Mouse (Mus musculus) urinary bladder, postnatal 14 days (tissue): ENCODE results near the gene Dnah1.

ENCODE experiments used
- DNase-seq: peaks from one replicate; pipeline ENCODE4 v3.0.0; 2021; ENCODE audit warnings: low spot score

The Dnah1 gene

DNA sequence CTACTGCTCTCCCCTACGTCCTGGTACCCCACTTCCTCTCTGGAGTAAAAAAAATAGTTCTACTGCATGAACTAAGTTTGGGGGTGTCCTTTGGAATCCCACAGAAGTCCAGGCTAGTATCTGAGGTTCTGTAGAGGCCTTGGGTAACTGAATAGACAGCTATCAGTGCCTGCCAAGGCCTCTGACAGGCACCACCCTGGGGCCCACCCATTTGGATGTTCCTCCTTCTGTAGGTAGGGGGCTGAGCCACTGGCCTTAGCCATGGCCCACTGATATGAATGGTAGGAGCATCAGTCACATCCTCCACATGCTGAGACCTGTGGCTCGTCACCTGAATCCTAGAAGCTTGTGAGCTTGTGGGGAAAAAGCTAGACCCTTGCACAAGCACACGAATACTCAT lies 5.9 kb downstream of the Dnah1 start:
- DNase-seq, result no peak

DNA sequence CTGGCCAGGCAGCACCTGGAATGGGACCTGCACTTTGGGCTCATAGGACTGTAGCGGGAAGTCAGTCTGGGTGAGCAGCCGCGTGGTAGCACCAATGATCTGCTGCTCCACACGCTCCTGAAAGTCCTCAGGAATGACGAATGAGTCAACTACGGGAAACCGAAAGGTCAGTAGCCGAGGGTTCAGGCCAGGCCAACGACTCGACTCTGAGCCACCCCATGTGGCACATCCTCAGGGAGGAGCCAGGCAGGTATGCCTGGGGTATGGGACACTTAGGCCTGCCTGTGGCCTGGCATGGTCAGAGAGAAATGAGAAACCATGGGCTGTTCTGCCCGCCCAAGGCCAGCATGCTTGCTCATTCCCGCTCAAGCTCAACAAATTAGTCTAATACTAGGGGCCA lies 7.1 kb downstream of the Dnah1 start:
- no peak for DNase-seq

DNA sequence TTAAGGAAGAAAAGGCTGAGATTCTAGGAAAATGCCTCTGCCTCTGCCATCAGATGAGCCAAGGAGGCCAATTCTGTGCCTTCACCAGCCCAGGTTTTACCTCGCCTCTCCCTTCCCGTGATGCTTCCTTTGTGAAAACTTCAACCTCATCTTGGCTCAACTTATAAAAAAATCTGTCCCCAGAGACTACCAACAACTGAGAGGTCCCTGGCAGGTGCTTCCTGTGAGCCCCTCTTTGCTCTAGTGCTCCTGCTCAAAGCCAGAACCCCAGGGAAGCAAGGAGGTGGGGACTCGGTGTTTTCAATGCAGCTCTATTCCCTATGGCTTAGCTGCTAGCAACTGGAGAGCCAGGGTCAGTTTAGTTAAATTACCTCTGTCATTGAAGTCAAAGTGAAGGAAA lies 10.5 kb downstream of the Dnah1 start:
- no peak for DNase-seq

DNA sequence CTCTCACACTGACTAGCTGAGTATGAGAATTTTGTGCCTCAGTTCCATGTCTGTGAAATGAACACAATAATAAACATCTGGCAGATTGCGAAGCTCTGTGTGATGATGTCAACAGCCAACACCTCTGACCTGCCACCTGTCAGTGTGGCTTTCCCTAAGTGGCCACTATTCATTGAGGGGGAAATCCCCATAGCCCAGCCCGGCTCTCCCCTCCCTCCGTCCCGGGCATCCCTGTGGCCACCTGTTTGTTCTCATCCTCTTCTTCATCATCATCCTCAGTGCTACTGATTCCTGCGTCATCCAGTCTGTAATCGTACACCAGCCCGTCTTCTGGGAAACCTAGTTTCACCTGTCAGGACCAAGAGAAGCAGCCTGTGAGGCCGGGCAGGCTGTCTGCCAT lies 38.0 kb downstream of the Dnah1 start:
- DNase-seq, result no peak

DNA sequence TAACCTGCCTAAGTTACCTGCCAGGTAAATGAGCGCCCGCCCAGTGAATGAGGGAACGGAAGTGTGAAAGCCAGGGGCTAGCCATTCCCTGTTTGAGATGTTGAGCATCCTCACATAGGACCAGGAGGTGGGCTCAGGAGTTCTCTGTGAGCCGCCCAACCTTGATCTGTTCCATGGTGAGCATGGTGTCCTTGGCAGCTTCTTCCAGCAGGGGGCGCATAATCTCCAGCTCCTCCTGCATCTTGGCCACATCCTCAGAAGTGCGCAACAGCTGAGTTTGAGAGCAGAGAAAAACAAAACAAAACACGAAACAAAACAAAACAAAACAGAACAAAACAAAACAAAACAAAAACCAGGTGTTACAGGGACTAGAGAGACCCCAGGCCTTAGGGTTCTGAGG lies 51.5 kb downstream of the Dnah1 start:
- DNase-seq, result peak; percentile 77

DNA sequence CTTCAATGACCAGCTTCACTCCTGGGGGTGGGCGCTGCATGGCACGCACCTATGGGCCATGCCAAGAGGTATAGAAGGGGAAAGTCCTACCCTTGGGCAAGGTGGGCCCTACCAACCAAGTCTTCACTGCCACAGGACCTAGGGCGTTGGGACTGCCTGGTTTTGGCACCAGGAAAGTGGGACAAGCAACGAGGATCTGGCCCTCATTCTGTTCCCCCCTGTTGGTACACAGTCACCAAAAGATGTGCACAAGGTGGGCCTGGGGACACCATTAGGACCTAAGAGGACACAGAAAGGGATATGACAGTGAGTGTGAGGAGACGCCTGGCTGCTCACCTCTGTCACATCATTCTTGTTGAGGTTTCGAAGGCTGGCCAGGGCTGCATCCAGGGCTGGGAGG lies 52.6 kb downstream of the Dnah1 start:
- DNase-seq, result no peak

DNA sequence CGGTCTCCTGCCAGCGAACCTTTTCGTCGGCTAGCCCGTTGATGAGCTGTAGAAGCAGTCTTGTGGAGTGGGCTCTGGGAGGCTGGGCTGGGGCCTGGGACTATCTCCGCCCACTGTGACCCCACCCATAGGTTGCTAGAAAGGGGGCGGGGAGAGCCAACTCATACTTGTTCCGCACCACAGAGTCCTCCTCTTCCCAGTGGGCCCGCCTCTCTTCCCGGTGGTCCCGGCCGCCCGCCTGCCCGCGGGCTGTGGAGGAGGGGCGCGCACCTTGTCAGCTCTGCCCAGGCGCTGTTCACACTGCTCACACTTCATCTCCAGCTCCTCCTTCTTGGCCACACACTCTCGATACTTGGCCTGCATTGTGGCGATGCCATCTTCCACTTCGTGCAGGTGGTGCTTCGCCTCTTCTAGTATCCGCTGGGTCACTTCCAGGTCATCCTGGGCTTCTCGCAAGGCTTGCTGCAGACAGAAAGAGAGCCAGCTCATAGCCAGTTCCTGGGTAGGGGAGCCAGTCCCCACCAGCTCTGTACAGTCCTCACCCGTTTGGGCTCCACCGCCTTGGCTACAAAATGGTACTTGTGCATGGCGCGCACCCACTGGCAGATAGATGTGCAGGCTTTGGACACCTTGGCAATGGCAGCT lies 54.1 kb downstream of the Dnah1 start:
- peak; percentile 54 for DNase-seq

DNA sequence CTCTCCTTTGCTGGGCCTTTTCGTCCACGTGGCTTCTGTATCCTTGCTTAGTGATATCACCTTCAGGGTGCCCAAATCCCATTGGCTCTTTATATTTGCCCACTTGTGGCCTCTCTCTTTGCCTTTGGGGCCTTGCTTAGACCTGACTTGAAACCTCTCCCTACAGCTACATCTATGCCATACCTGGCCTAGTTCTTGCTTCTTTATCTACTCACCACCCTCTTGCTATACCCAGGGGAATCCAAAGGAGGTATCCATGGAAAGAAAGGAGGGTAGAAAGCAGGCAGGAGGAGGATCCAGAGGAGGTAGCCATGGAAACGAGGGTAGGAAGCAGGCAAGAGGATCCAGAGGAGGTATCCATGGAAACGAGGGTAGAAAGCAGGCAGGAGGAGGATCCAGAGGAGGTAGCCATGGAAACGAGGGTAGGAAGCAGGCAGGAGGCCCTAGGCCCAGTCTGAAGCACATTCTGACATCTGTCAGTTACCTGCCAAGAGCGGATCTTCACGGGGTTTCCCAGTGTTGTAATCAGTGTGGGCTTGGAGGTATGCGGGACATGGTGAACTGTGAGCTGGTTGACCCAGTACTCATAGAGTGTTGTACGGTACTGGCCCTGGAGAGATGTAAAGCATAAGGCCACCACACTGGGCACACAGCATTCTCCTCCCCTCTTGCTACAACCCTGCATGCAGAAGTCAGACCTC lies 55.2 kb downstream of the Dnah1 start:
- no peak for DNase-seq

DNA sequence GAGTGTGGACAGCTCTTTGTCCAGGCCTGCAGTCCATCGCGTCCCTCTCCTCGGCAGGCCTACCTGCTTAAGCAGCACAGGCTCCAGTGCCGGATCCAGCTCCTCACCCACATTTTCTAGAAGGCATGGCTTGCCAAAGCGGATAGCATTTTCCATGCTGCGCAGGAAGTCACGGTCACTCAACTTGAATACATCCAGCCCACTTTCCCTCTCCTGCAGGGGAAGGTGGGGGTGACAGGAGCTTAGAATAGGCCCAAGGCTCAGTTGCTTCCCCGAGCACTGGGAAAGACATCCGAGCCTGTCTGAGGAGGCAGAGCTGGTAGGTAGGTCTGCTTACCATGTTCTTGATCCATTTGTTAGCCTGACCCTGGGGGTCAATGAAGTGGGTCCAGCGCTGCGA lies 56.0 kb downstream of the Dnah1 start:
- no peak for DNase-seq

DNA sequence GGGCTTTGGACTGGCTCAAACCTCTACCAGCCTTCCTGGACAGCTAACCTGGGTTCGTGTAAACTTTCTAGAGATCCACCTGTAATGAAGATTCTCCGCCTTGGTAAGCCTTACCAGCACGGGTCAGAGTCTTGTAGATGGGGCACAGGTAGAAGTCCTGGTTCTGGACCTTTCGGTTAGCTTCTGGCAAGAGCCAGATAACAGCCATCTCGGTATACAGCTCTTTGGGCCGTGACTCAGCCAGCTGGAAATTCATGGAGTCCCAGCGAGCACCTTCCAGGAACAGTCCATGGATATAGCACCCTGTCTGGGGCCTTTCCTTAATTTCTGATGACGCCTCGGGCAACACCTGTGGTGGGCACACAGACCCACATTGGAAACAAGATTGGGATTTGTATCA lies 62.8 kb downstream of the Dnah1 start:
- DNase-seq, result no peak

DNA sequence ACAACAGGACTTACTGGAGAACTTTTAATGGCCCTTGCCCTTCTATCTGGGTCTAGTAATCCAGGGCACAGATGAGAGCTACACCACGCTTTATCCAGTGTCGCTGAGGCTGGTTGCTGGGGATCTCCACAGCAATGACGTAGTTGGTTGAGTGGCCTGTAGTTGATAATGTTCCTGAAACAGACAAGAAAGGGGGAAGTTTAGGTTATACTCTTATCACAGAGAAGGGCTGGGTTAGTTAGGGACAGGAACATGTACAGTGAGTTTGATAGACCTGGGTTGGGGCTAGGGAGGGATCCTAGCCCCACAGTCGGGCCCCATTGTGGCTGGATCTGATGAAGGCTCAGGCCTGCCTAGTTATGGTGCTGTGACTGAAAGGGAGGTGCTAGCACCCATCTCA lies 63.3 kb downstream of the Dnah1 start:
- no peak for DNase-seq

DNA sequence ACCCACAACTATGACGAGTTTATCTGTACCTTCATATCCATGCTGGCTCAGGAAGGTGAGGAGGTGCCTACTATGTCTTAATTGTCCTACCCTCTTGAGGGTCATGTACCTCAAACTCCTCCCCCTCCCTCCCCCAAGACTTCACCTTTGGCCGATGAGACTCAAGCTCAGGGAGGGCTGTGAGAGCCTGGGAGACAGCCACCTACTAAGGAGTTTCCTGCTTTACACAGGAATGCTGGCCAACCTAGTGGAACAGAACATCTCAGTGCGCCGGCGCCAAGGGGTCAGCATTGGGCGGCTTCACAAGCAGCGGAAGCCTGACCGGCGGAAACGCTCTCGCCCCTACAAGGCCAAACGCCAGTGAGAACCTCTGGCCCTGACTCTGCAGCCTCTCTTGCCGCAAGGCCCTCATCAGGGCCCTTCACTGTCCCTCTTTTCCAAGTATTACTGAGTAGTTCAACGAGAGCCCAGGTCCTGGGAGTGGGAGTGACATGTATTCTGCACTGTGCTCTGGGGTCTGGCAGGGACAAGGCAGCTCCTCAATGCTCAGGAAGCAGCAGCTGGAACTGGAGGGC lies 65.1 kb downstream of the Dnah1 start:
- no peak for DNase-seq

DNA sequence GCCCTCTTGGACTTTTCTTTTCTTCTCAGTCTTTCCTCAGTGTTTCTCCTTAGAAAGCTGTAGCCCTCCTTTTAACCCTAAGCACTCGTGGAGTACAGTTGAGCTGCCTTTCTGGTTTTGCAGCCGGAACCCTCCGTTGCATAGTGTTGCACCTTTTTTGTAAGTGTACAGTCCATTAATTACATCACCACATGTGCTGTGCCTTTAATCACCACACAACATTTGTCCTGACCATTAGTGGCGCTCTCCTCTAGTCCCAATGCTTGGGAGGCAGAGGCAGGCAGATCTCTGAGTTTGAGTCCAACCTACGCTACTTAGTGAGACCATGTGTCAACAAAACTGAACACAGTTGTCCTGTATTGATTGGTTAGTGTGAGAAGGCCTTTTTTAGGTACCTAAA lies 71.6 kb downstream of the Dnah1 start:
- no peak for DNase-seq

DNA sequence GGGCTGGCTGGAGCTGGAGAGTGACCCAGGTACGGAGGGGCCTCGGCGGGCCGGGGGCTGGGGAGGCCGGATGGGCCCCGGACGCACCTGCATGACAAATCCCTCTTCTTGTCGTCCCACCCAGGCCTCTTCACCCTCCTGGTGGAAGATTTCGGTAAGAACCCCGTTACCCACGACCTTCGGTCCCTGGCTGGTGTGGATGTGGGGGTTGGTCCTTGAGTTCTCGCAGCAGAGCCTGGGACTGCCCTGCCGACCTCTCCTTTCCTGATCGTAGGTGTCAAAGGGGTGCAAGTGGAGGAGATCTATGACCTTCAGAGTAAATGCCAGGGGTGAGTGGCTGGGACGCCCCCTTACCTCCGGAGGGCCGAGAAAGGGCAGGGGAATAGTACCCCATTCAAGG lies 72.1 kb downstream of the Dnah1 start:
- DNase-seq, result no peak

DNA sequence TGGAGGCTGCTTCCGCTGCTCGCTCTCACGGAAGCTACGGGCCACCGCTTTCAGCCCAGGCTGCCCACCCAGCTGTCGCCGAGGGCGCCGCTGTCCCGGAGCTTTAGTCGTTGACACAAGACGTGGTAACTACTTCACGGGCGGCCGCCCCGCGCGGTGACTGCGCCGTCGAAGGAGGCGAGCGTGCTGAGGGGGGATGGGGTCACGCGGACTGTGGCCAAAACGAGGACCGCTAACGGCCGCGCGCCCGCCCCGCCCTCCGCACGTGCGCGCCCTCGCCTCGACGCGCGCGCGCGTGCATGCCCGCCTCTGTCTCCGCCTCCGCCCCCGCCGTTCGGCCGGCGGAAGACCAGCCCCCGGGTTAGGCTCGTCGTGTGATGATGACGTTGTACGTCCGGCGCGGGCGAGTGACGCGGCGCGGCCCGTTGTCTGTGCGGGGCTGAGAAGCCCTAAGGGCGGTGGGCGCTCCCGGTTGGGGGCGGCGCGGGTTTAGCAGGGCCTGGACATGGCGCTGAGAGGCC lies 72.6 kb downstream of the Dnah1 start, which contains the start of the genes Phf7 and Bap1:
Gene Phf7 (minus strand): TSS at position 234 of the 521 bp plus-strand sequence.
Gene Bap1 (plus strand): TSS at position 367 of the 521 bp plus-strand sequence.
- peak; percentile 94 for DNase-seq

DNA sequence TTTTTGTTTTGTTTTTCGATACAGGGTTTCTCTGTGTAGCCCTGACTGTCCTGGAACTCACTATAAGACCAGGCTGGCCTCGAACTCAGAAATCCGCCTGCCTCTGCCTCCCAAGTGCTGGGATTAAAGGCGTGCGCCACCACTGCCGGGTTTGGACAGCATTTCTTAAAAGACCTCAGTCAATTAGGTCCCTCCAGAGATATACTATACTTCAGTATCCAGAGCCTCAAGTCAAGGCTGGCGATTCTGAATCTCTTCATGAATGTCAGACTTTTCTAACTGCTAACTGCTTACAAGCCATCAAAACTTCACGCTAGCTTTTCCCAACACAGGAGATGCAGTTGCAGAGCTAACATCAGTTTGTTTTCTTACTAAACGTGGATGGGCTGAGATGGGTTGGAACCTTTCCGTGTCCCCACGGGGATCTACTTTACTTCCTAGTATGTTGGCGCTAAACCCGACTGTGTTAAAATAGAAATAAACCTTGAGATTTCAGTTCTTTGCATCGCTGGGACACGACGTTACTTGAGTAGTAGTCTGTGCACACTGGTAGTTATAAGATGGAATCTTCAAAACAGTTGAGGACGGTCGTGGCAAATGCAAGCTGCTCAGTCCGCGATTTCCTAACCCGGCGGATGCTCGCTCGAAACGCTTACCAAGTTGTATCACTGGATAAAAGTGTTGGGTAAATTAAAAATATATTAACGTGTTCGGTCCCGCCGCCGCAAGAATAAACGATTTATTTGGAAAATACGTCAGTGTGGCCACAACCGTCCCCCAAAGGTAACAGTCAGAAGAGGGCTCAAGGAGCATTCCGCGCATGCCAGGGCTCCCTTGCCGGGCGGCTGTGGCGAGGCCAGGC lies 73.2 kb downstream of the Dnah1 start:
- no peak for DNase-seq

DNA sequence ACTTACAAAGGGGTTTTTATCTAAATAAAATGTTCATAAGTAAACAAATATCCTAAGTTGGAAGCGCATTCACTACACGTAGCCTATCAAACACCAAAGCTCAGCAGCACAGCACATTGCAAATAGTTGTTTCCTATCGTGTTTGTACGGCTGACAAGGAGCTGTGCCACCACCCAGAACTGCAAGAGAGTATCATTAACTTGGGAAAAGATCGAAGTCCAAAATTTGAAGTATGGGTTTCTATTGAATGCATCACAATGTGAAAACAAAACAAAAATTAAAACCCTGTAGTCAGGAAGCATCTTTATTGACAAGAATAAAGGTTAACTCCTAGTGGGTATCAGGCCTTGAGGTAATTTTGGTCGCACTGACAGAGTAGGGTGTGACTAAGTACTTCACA lies 75.3 kb downstream of the Dnah1 start:
- DNase-seq, result no peak

DNA sequence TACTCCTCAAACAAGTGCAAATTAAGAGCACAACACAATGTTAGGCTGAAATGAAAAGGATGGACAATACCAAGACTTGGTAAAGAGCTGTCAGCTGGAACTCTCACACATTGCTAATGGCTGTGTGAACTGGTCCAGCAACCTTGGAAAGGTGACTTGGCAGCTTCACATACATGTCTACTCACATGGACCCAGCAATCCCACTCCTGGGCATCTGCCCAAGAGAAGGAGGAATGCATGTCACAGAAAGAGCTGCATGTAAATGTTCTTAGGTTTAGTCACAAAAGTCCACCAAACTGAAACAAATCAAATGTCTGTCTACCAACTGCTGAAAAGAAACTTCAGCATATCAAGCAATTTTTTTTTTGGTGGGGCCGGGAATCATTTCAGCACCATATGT lies 77.8 kb downstream of the Dnah1 start:
- no peak for DNase-seq

DNA sequence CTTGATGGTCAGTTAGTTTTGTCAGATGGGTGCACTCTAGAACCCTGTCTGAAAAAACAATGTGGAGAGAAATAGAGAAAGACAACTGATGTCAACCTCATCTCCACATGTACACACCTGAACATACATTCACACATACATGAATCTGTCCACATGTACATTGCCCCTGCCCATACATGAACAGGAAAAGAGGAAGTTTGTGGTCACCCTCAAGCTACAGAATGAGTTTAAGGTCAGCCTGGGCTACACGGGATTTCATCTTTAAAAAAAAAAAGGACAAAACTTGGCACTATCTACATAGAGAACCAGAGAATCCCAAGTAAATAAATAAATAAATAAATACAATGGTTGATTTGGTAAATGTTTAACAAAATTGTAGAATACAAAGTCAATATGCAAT lies 78.9 kb downstream of the Dnah1 start:
- DNase-seq, result no peak

DNA sequence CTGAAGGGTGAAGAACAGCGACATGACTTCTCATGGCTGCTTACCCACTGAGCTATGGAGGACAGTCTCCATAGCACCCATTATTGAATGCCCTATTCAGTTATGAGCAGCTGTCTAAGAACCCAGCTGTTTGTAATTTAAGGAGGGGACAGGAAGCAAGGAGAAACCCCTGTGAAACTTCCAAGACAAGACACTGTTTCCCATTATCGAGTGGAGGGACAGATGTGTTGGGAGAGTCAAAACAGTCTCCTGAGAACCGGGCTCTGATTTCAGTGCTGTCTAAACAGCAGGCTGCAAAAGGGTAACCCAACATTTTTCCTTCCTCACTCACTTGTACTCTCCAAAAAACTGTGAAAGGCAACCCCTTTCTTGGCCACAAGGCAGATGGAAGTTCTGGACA lies 83.2 kb downstream of the Dnah1 start:
- DNase-seq, result no peak

DNA sequence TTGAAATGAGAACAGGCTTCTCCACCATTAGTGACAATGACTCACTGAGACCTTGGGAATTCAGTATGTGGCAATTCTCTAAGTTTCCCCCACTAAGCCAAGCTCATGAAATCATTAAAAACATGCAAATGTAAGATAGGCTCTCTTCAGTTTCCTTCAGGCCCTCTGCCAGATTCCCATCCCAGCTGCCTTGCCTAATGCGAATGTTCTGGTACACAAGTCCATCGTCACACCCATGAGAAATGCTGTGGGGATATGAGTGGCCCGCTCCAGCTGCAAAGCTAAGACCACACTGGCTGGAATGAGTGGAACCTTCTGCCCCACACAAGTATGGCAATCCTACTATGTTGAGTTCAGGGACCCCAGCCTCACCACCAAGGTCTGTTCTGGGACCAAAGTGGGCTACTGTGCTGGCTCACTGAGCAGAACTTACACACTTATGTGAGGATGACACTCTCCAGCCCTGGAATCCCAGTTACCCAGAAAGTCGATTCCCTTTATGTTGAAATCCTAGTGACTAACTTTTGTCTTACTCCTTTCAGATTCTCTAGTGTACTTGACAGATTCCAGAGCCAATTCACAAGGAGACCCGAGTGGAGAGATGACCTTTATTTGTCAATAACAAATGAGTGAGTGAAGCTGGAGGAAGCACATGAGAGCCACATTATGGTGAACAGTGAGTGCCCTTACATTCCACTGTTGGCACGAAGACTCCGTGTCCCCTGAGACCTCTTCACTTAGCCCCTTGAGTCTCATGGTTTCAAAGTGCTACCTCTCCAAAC lies 86.4 kb downstream of the Dnah1 start:
- DNase-seq, result peak; percentile 54
